Mouse (Mus musculus): Measurements from ENCODE around the gene Scn8a. TPM values are rescaled to one million over a fixed set of nuclear protein-coding genes. Genes with fewer than 3 reads are reported as not detected.

The Scn8a gene
- polyA plus RNA-seq, 1 experiment from 2014 or later = 1.2 TPM

DNA sequence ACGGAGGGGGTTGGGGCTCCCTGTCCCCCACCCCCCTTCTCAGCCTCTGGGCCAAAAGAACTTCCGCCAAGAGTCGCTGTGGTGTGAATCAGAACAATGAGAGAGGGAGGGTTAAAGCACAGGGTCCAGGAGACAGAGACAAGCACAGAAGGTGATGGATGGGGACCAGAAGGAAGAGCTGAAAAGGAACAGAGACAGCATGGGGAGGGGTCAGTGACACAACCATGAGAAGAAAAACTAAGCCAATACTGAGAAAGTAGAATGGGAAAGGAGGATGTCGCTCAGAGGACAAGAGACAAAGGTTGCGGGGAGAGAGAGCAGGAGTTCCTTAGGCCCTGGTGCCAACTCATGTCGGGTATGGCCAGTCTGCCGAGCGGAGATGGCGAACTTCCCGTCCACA is 182.2 kb downstream of the Scn8a start:
- TF ChIP-seq CTCF (IDR thresholded peaks at IDR 0.05) = no peak
- Histone ChIP-seq H3K4me3 (ENCODE audit: low read depth, low read length) (no peak overlapping the region), H3K9ac (replicated peaks; ENCODE audit: low read depth) (no peak overlapping the region), H3K27ac (ENCODE audit: low read length) (no peak overlapping the region), H3K36me3 (ENCODE audit: insufficient read depth, low read length) (no peaks in the 10 kb centered on the region; the same call in 1 of the 2 replicates), H3K27me3 (replicated peaks; ENCODE audit: insufficient read depth, low read length) (peaks cover 44% of the 10 kb centered on the region; the same call in 1 of the 2 replicates), H3K4me2 (replicated peaks; ENCODE audit: low read depth, low read length) (no peak overlapping the region), H3K4me1 (ENCODE audit: insufficient read depth, low read depth, low read length) (no peaks in the 10 kb centered on the region), H3K9me3 (ENCODE audit: low read length) (no peaks in the 10 kb centered on the region)
- 64% methylated on average over 10 of the region's 10 CpGs for WGBS
- DNase-seq (ENCODE audit: low spot score) (no peak), ATAC-seq (no peak)

DNA sequence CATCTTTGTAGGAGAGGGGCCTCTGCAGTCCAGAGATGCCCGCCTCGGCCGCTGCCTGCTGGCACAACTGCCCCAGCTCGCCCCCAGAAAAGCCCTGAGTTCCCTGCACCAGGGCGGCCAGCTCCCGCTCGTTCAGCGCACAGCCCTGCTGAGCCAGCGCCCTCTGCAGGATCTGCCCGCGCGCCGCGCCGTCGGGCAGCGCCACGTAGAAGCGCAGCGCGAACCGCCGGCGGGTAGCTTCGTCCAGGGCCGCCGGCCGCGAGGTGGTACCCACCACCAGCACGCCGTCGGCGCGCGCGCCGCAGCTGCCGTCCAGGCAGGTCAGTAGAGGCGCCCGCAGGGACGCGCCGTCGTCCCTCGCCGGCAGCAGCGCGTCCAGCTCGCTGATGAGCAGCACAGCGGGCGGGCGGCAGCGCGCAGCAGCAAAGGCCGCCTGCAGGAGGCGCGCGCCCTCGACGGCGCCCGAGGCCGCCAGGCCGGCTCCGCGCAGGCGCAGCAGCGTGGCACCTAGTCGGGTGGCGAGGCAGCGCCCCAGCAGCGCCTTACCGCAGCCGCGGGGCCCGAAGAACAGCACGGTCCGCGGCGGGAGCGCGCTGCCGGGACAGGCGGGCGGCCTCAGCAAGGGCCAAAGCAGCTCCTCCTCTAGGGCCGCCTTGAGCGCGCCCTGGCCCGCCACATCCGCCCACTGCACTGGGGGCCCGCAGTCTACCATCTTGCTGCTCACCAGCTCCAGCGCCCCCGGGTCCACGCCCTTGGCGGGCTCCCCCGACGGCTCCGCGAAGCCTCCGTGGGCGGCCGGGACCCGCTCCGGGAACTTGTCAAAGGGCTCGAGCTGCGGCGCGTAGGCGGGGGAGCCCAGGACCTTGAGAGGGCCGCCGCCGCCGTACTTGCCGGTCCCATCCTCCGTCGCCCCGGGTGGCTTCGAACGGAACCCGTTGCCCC is 183.2 kb downstream of the Scn8a start:
- ATAC-seq = peak; percentile 40
- no peaks in the 10 kb centered on the region; the same call in 1 of the 2 replicates for H3K36me3 ChIP-seq (ENCODE audit: insufficient read depth, low read length)
- H3K9ac ChIP-seq (replicated peaks; ENCODE audit: low read depth) = no peak overlapping the region
- no peaks in the 10 kb centered on the region for H3K9me3 ChIP-seq (ENCODE audit: low read length)
- peaks cover 37% of the 10 kb centered on the region; the same call in 1 of the 2 replicates for H3K27me3 ChIP-seq (replicated peaks; ENCODE audit: insufficient read depth, low read length)
- 42% methylated on average over 83 of the region's 120 CpGs for WGBS
- no peaks in the 10 kb centered on the region for H3K4me1 ChIP-seq (ENCODE audit: insufficient read depth, low read depth, low read length)
- peak; percentile 50 for DNase-seq (ENCODE audit: low spot score)
- TF ChIP-seq CTCF (IDR thresholded peaks at IDR 0.05) (no peak; the same call in 1 of the 2 replicates), EP300 (IDR thresholded peaks at IDR 0.05) (no peak)
- peak overlapping the region; percentile 63 for H3K4me2 ChIP-seq (replicated peaks; ENCODE audit: low read depth, low read length)
- no peak overlapping the region for H3K27ac ChIP-seq (ENCODE audit: low read length)
- H3K4me3 ChIP-seq (ENCODE audit: low read depth, low read length) = peak overlapping the region; percentile 31

DNA sequence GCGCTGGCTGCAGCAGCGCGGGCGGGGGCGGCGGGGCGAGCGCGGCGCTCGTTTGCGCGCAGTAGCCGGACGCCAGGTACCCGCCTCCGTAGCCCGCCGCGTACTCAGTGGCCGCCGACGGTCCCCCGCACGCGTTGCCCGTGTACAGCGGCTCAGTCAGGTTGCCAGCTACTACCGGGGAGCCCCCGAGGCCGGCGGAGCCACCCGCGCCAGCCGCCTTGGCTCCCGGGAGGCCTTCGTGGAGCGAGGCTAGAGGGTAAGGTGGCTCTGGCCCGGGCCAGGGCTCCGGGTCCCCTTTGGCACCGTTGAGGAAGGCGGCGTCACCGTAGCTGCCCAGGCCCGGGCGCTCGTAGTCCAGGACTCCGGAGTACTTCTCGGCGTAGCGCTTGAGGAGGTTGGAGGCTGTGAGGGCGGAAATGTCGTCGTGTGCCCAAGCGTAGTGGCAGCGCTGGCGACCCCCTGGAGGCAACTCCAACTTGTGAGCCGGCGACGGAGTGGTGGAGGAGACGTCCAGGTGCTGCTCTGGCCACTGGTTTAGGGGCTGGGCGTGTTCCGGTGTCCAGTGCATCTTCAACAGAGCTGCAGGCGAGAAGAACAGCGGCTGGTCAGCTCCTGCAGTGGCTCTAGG is 184.3 kb downstream of the Scn8a start:
- H3K9me3 ChIP-seq (ENCODE audit: low read length) = no peaks in the 10 kb centered on the region
- H3K36me3 ChIP-seq (ENCODE audit: insufficient read depth, low read length) = no peaks in the 10 kb centered on the region; the same call in 1 of the 2 replicates
- peak overlapping the region; percentile 31 for H3K4me3 ChIP-seq (ENCODE audit: low read depth, low read length)
- TF ChIP-seq EP300 (IDR thresholded peaks at IDR 0.05) (no peak), CTCF (IDR thresholded peaks at IDR 0.05) (no peak)
- DNase-seq (ENCODE audit: low spot score) (no peak), ATAC-seq (no peak)
- H3K9ac ChIP-seq (replicated peaks; ENCODE audit: low read depth) = no peak overlapping the region
- no peak overlapping the region for H3K27ac ChIP-seq (ENCODE audit: low read length)
- peaks cover 27% of the 10 kb centered on the region; the same call in 1 of the 2 replicates for H3K27me3 ChIP-seq (replicated peaks; ENCODE audit: insufficient read depth, low read length)
- WGBS = 37% methylated on average over 60 of the region's 65 CpGs
- no peaks in the 10 kb centered on the region for H3K4me1 ChIP-seq (ENCODE audit: insufficient read depth, low read depth, low read length)
- H3K4me2 ChIP-seq (replicated peaks; ENCODE audit: low read depth, low read length) = peak overlapping the region; percentile 63

DNA sequence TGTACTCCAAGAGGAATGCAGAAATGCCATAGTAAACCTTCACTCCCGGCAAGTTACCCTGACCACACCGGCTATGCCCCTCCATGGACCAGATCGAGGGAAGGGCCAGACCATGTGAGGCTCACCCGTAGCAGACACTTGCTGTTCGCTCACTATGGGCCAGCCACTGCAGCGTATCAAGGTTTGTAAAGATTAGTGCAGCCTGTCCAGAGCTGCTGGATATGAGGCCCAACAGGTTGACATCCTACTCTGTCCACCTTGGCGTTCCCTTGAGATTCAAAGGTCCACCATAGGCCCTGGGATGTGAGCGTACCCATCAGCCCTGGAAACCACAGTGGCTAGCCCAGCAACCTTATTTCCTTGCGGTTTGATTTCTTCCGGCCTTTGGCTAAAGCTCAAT is 184.9 kb downstream of the Scn8a start:
- TF ChIP-seq CTCF (IDR thresholded peaks at IDR 0.05) = no peak
- no peak for TF ChIP-seq EP300 (IDR thresholded peaks at IDR 0.05)
- H3K9ac ChIP-seq (replicated peaks; ENCODE audit: low read depth) = no peak overlapping the region
- H3K36me3 ChIP-seq (ENCODE audit: insufficient read depth, low read length) = no peaks in the 10 kb centered on the region; the same call in 1 of the 2 replicates
- no peak overlapping the region for H3K4me2 ChIP-seq (replicated peaks; ENCODE audit: low read depth, low read length)
- H3K4me3 ChIP-seq (ENCODE audit: low read depth, low read length) = no peak overlapping the region; the same call in 1 of the 2 replicates
- no peaks in the 10 kb centered on the region for H3K9me3 ChIP-seq (ENCODE audit: low read length)
- no peak for DNase-seq (ENCODE audit: low spot score)
- no peaks in the 10 kb centered on the region for H3K4me1 ChIP-seq (ENCODE audit: insufficient read depth, low read depth, low read length)
- no peak for ATAC-seq
- peaks cover 27% of the 10 kb centered on the region; the same call in 1 of the 2 replicates for H3K27me3 ChIP-seq (replicated peaks; ENCODE audit: insufficient read depth, low read length)
- H3K27ac ChIP-seq (ENCODE audit: low read length) = no peak overlapping the region
- 87% methylated on average over 10 of the region's 10 CpGs for WGBS

DNA sequence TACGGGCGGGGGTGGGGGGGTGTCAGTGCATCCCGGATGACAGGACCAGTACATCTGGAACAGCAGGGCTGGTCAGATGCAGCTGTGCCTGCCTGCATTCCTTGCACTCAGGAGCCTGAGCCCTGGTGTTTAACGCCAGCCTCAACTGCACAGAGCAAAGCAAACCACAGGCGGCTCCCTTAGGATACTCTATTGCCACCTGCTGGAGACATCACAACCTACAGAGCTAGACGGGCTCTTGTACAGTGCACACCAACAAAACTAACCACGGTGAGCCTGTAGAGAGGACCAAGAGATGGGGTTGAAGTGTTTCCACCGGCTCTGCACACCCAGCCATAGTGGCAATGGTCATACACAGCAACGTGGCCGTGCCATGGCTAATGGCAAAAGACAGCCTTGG is 186.6 kb downstream of the Scn8a start:
- TF ChIP-seq EP300 (IDR thresholded peaks at IDR 0.05) = no peak
- peak; percentile 84 for TF ChIP-seq CTCF (IDR thresholded peaks at IDR 0.05)
- H3K27me3 ChIP-seq (replicated peaks; ENCODE audit: insufficient read depth, low read length) = peaks cover 27% of the 10 kb centered on the region; the same call in 1 of the 2 replicates
- H3K36me3 ChIP-seq (ENCODE audit: insufficient read depth, low read length) = no peaks in the 10 kb centered on the region; the same call in 1 of the 2 replicates
- peak; percentile 84 for DNase-seq (ENCODE audit: low spot score)
- WGBS = 38% methylated on average over 10 of the region's 10 CpGs
- no peak overlapping the region for H3K4me2 ChIP-seq (replicated peaks; ENCODE audit: low read depth, low read length)
- H3K9me3 ChIP-seq (ENCODE audit: low read length) = no peaks in the 10 kb centered on the region
- peak; percentile 80 for ATAC-seq
- H3K4me3 ChIP-seq (ENCODE audit: low read depth, low read length) = no peak overlapping the region
- no peak overlapping the region for H3K27ac ChIP-seq (ENCODE audit: low read length)
- H3K9ac ChIP-seq (replicated peaks; ENCODE audit: low read depth) = no peak overlapping the region
- no peaks in the 10 kb centered on the region for H3K4me1 ChIP-seq (ENCODE audit: insufficient read depth, low read depth, low read length)

Measured in lung, postnatal 0 days (tissue).